Mouse (Mus musculus) kidney, embryonic 15.5 days (tissue): Measurements from ENCODE around the gene Trim50. TPM values are rescaled to one million over a fixed set of nuclear protein-coding genes. Genes with fewer than 3 reads are reported as not detected.

Experiments
- ATAC-seq: fragments of 200-750 bp; cut with Nextera tagmentation; replicated peaks from 2 replicates; pipeline ENCODE4 v1.8.0; 2017; ENCODE audit warnings: moderate TSS enrichment; ENCODE audit not compliant: low FRiP score
- H3K27ac ChIP-seq: fragments of 300-500 bp; sonication (generic); 2 replicates; pipeline ENCODE4 v1.5.1; 2015; ENCODE audit warnings: mild to moderate bottlenecking, inconsistent platforms
- H3K27me3 ChIP-seq: fragments of 300-500 bp; sonication (generic); 2 replicates; pipeline ENCODE4 v1.6.1; 2015; ENCODE audit warnings: inconsistent platforms
- H3K36me3 ChIP-seq: fragments of 300-500 bp; sonication (generic); 2 replicates; pipeline ENCODE4 v1.6.1; 2015; ENCODE audit warnings: inconsistent platforms
- H3K4me1 ChIP-seq: fragments of 300-500 bp; sonication (generic); 2 replicates; pipeline ENCODE4 v1.6.1; 2015; ENCODE audit warnings: inconsistent platforms
- H3K4me2 ChIP-seq: fragments of 300-500 bp; sonication (generic); 2 replicates; pipeline ENCODE4 v1.6.1; 2015; ENCODE audit warnings: moderate library complexity, mild to moderate bottlenecking, inconsistent platforms
- H3K4me3 ChIP-seq: fragments of 300-500 bp; sonication (generic); replicated peaks from 2 replicates; pipeline ENCODE4 v1.5.1; 2015; ENCODE audit warnings: mild to moderate bottlenecking, inconsistent platforms
- H3K9ac ChIP-seq: fragments of 300-500 bp; sonication (generic); 2 replicates; pipeline ENCODE4 v1.6.1; 2015; ENCODE audit warnings: mild to moderate bottlenecking, inconsistent platforms
- H3K9me3 ChIP-seq: fragments of 300-500 bp; sonication (generic); replicated peaks from 2 replicates; pipeline ENCODE4 v1.6.1; 2016; ENCODE audit warnings: inconsistent platforms
- WGBS: fragments of 180-500 bp; shearing (Covaris S2); methylation state at CpG from one replicate; pipeline ENCODE4 v1.1.7; 2015; ENCODE audit warnings: mixed read lengths; 5-methylcytosine and 5-hydroxymethylcytosine counted together
- polyA plus RNA-seq: library from polyadenylated mRNA; unstranded; fragments of >200 nt; fragmentation: Nextera tagmentation; extraction: Ambion mirVana; gene quantifications from 2 replicates; pipeline ENCODE4 v1.2.1, GENCODE M21; 2015

Gene Trim50
- polyA plus RNA-seq, 1 experiment from 2014 or later = not detected

GRCm38 (mm10) chr5:135371195-135371594 lies 18.1 kb downstream of the Trim50 start:
- Histone ChIP-seq H3K4me1 (peaks cover 18% of the 10 kb centered on the region), H3K9ac (peak overlapping the region; percentile 90; the same call in 1 of the 2 replicates), H3K27me3 (no peaks in the 10 kb centered on the region), H3K4me2 (0 out of 2 replicates have a peak overlapping the region, but pooled peaks have one; percentile 86), H3K27ac (no peak overlapping the region), H3K36me3 (peaks cover 48% of the 10 kb centered on the region), H3K4me3 (peak overlapping the region; percentile 98; the same call in 1 of the 2 replicates), H3K9me3 (no peaks in the 10 kb centered on the region)
- ATAC-seq = no peak
- WGBS = 92% methylated on average over 13 of the region's 13 CpGs

- Histone ChIP-seq H3K4me2 (no peak overlapping the region), H3K27ac (no peak overlapping the region), H3K4me3 (no peak overlapping the region), H3K36me3 (peaks cover 72% of the 10 kb centered on the region), H3K9me3 (no peaks in the 10 kb centered on the region), H3K9ac (no peak overlapping the region), H3K4me1 (peaks cover 18% of the 10 kb centered on the region), H3K27me3 (no peaks in the 10 kb centered on the region)
- WGBS = 97% methylated on average over 5 of the region's 5 CpGs
- ATAC-seq = no peak
Measured at GRCm38 (mm10) chr5:135373601-135374000, 20.5 kb downstream of the Trim50 start.

GRCm38 (mm10) chr5:135375167-135375566 lies 22.1 kb downstream of the Trim50 start:
- Histone ChIP-seq H3K9me3 (no peaks in the 10 kb centered on the region), H3K27ac (no peak overlapping the region), H3K4me1 (peaks cover 11% of the 10 kb centered on the region), H3K9ac (no peak overlapping the region), H3K4me2 (no peak overlapping the region), H3K4me3 (no peak overlapping the region), H3K36me3 (peaks cover 88% of the 10 kb centered on the region), H3K27me3 (no peaks in the 10 kb centered on the region)
- WGBS = 81% methylated on average over 8 of the region's 8 CpGs
- ATAC-seq = no peak

GRCm38 (mm10) chr5:135376341-135376740 lies 23.2 kb downstream of the Trim50 start:
- Histone ChIP-seq H3K4me3 (no peak overlapping the region), H3K9me3 (no peaks in the 10 kb centered on the region), H3K4me2 (no peak overlapping the region), H3K27me3 (no peaks in the 10 kb centered on the region), H3K4me1 (no peaks in the 10 kb centered on the region), H3K36me3 (peaks cover 98% of the 10 kb centered on the region), H3K9ac (no peak overlapping the region), H3K27ac (no peak overlapping the region)
- no peak for ATAC-seq
- WGBS = 51% methylated on average over 2 of the region's 2 CpGs

GRCm38 (mm10) chr5:135380681-135381080 lies 27.6 kb downstream of the Trim50 start:
- peaks cover 100% of the 10 kb centered on the region for H3K36me3 ChIP-seq

GRCm38 (mm10) chr5:135381356-135381925 lies 28.3 kb downstream of the Trim50 start:
- Histone ChIP-seq H3K4me2 (no peak overlapping the region), H3K4me3 (no peak overlapping the region), H3K27me3 (no peaks in the 10 kb centered on the region), H3K36me3 (peaks cover 99% of the 10 kb centered on the region), H3K9ac (no peak overlapping the region), H3K4me1 (no peaks in the 10 kb centered on the region), H3K9me3 (no peaks in the 10 kb centered on the region), H3K27ac (no peak overlapping the region)
- ATAC-seq = 0 out of 2 replicates have a peak, but pooled peaks have one; percentile 22
- 93% methylated on average over 10 of the region's 10 CpGs for WGBS

More at GRCm38 (mm10) chr5:135380681-135381080, 27.6 kb downstream of the Trim50 start:
- ATAC-seq = no peak
- 94% methylated on average over 4 of the region's 4 CpGs for WGBS
- Histone ChIP-seq H3K4me3 (no peak overlapping the region), H3K9ac (no peak overlapping the region), H3K9me3 (no peaks in the 10 kb centered on the region), H3K4me1 (no peaks in the 10 kb centered on the region), H3K27ac (no peak overlapping the region), H3K27me3 (no peaks in the 10 kb centered on the region), H3K4me2 (no peak overlapping the region)

- no peak overlapping the region for H3K27ac ChIP-seq
- no peaks in the 10 kb centered on the region for H3K9me3 ChIP-seq
- WGBS = 86% methylated on average over 7 of the region's 7 CpGs
- H3K27me3 ChIP-seq = no peaks in the 10 kb centered on the region
- ATAC-seq = no peak
- no peaks in the 10 kb centered on the region for H3K4me1 ChIP-seq
- H3K4me3 ChIP-seq = no peak overlapping the region
- no peak overlapping the region for H3K4me2 ChIP-seq
- no peak overlapping the region for H3K9ac ChIP-seq
- peaks cover 99% of the 10 kb centered on the region for H3K36me3 ChIP-seq
Measured at GRCm38 (mm10) chr5:135382746-135383145, 29.7 kb downstream of the Trim50 start.

GRCm38 (mm10) chr5:135383771-135384170 lies 30.7 kb downstream of the Trim50 start:
- WGBS = 89% methylated on average over 10 of the region's 10 CpGs
- Histone ChIP-seq H3K36me3 (peaks cover 99% of the 10 kb centered on the region), H3K4me2 (no peak overlapping the region), H3K9ac (no peak overlapping the region), H3K27ac (no peak overlapping the region), H3K4me1 (no peaks in the 10 kb centered on the region), H3K27me3 (no peaks in the 10 kb centered on the region), H3K9me3 (no peaks in the 10 kb centered on the region), H3K4me3 (no peak overlapping the region)
- ATAC-seq = no peak

- WGBS = under 1% methylated on average over 94 of the region's 110 CpGs
- Histone ChIP-seq H3K9me3 (no peaks in the 10 kb centered on the region), H3K4me2 (peak within 1 kb of the TSS; percentile 79), H3K4me3 (peak within 1 kb of the TSS; percentile 97), H3K4me1 (peaks cover 18% of the 10 kb centered on the region), H3K27ac (peak within 1 kb of the TSS; percentile 92), H3K9ac (peak within 1 kb of the TSS; percentile 94), H3K27me3 (no peaks in the 10 kb centered on the region), H3K36me3 (peaks cover 36% of the 10 kb centered on the region)
- ATAC-seq = peak; percentile 88
Measured at GRCm38 (mm10) chr5:135394004-135394823, 41.1 kb downstream of the Trim50 start, which contains the start of gene Pom121. Pom121 (minus strand) TSS chr5:135394546.

GRCm38 (mm10) chr5:135395826-135396225 lies 42.7 kb downstream of the Trim50 start:
- peaks cover 20% of the 10 kb centered on the region for H3K36me3 ChIP-seq
- H3K9ac ChIP-seq = no peak overlapping the region
- H3K4me1 ChIP-seq = peaks cover 18% of the 10 kb centered on the region
- no peaks in the 10 kb centered on the region for H3K9me3 ChIP-seq
- no peak for ATAC-seq
- no peak overlapping the region for H3K4me3 ChIP-seq
- WGBS = 56% methylated on average over 5 of the region's 5 CpGs
- H3K4me2 ChIP-seq = no peak overlapping the region
- no peak overlapping the region for H3K27ac ChIP-seq
- H3K27me3 ChIP-seq = no peaks in the 10 kb centered on the region

- Histone ChIP-seq H3K9ac (no peak overlapping the region), H3K27ac (no peak overlapping the region), H3K9me3 (no peaks in the 10 kb centered on the region), H3K4me1 (peaks cover 5% of the 10 kb centered on the region), H3K4me2 (no peak overlapping the region), H3K36me3 (no peaks in the 10 kb centered on the region), H3K27me3 (no peaks in the 10 kb centered on the region), H3K4me3 (no peak overlapping the region)
- WGBS = 47% methylated on average over 6 of the region's 6 CpGs
- ATAC-seq = no peak
Measured at GRCm38 (mm10) chr5:135399382-135399781, 46.3 kb downstream of the Trim50 start.

- H3K4me3 ChIP-seq = no peak overlapping the region
- 9% methylated on average over 2 of the region's 2 CpGs for WGBS
- no peak for ATAC-seq
Measured at GRCm38 (mm10) chr5:135400244-135400643, 47.1 kb downstream of the Trim50 start.

More at GRCm38 (mm10) chr5:135400244-135400643, 47.1 kb downstream of the Trim50 start:
- H3K27me3 ChIP-seq = no peaks in the 10 kb centered on the region
- 0 out of 2 replicates have a peak, but pooled peaks cover 3% of the 10 kb centered on the region for H3K4me1 ChIP-seq
- H3K4me2 ChIP-seq = no peak overlapping the region
- H3K9ac ChIP-seq = no peak overlapping the region
- H3K27ac ChIP-seq = no peak overlapping the region
- no peaks in the 10 kb centered on the region for H3K36me3 ChIP-seq
- no peaks in the 10 kb centered on the region for H3K9me3 ChIP-seq
